Mouse (Mus musculus) telencephalon, adult 2 months (tissue): ENCODE data around the gene Olfr1428.
"Not testable (repeated sequence)": the region's sequence is repeated elsewhere in the genome, so short reads cannot be mapped to it uniquely, and the experiment has no call there.

Experiments used
- DNase-seq: peaks from one replicate; pipeline ENCODE4 v3.0.0-alpha.2; 2011; ENCODE audit warnings: low read depth, low spot score

Gene Olfr1428

GRCm38 (mm10) chr19:12115797-12116196, at the start of gene Olfr1428:
Olfr1428 (minus strand) TSS chr19:12115897.
- no peak for DNase-seq

DNA sequence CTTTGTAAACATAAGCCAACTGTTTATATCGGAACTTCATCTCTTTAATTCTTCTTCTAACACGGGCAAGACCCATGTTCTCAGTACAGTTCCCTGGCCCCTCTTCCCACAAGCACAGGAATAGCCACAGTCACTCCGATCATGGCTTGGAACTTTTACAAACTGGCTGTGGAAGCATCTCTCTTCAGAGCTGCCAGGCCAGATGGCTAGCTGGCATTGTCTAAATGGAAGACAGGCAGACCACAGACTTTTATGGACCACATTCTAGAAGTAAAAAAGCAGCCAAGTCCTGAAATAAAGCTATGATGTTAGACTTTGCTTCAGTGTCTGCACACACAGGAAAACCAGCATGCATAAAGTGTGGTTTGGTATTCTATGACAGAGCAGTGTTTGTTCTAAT, 29.8 kb upstream of the Olfr1428 start:
- peak; percentile 60 for DNase-seq

DNA sequence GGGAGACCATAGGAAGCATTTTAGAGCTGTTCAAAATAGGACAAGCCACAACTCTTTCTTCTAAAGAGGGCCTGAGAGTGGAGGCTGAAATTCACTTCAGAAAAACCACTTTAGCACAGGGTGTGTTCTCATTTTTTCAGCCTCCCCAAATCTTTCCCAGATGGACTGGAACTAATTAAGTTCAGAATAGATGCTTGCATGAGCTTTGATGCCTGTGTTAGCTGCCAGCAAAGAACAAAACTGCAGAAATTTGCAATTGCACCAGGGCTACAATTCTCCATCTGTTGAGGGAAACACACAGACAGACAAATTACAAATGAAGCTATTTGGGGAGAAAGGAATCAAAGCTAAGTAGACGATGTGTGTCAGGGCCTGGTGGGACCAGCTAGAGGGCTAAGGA, 27.7 kb upstream of the Olfr1428 start:
- peak; percentile 93 for DNase-seq

- no peak for DNase-seq
Observed at GRCm38 (mm10) chr19:12134289-12134688, 18.6 kb upstream of the Olfr1428 start.

GRCm38 (mm10) chr19:12123103-12123502, 7.4 kb upstream of the Olfr1428 start, which contains the start of gene Olfr76:
Olfr76 (minus strand) TSS chr19:12123203.
- no peak for DNase-seq

DNA sequence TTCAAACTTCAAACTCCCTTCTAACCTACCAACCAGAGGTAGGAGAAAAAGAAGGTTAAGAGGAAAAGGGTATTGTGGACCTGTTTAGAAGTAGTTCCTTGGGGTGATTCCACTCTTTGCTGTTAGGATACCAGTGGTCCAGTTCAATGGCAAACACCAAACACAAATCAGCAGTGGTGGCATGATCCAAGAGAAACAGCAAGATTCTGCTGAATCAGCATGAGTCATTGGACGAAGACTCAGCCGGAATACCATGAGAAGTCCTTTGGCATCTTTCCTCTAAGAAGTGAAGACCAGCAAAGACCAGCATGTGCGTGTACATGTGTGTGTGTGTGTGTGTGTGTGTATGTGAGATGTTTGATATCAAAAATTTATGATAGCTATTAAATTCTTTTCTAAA, 767 bp upstream of the Olfr1428 start:
- DNase-seq, result no peak

DNA sequence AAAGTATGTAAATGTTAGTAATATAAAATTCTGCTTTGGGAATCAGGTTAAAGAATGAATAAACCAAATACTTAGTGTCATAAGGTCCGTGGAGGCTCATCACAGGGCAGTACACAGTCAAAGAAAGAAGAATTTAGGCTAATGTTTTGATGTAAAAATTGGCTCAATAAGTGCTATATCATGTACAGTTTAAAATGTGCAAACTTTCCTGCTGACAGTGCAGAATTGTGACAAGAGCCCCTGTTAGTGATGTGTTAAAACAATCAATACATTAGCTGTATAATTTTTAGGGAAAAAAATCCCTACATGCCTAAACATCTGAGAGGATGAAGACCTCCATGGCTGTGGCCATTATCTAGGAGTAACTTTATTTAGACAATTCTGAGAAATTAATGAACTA, 1.9 kb downstream of the Olfr1428 start:
- no peak for DNase-seq

DNA sequence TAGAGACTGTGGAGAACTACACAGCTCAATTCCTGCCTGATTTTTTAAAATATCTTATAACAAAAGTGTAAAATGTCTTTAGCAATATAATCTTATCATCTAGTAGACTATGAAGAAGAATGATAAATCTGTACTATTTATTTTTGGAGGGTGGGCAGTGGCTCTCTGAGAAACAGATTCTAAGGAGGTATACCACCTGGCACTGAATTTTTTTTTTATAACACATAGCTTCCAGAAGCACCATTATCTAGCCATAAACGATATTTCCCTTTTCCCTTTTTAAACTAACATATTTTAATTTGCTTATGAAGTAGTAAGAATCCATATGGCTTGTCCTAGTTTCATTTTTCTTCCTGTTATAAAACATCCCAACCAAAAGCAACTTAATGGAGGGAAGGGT, 11.2 kb downstream of the Olfr1428 start:
- DNase-seq, result peak; percentile 62

- DNase-seq, result no peak
Observed at GRCm38 (mm10) chr19:12103234-12103633, 12.5 kb downstream of the Olfr1428 start, which contains the start of gene Olfr1427. Olfr1427 (minus strand) TSS chr19:12103334.

DNA sequence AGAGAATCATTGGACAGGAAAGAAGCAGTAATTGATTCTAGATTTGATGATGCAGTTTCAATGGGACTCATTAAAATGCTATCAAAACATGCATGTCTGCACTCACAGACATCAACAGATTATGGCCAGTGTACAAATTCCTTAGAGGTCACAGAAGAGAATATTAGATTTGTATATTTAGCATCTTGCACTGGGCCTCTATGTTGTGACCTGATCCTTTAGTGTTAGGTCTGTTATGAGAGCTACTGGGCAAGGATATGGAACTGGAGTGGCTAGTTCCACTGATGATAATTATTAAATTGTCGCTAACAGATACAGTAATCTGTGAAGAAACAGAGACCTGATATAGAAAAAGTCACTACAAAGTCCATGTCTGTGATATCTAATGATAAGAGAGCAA, 23.8 kb downstream of the Olfr1428 start, which contains the start of gene Olfr1426:
Gene Olfr1426, minus strand, starts transcription at position 101 of the 400 bp plus-strand sequence.
- no peak for DNase-seq

DNA sequence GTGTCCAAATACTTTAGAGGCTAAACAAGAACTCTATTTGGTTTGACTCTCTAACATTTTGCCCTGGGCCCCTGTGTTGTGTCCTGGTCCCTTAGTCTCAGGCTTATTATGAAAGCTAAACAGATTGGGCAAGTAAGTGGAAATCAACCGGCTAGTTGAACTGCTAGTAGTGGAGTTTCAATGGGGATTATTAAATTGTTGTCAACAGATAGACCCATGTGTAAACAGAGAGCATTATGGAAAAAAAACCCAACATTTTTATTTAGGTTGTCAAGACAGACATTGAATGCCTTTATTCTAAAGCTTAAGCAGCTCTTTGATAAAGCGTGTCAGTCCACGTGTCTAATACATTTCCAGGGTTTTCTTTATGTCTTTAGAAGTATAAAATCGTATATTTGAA, 38.1 kb downstream of the Olfr1428 start, which contains the start of gene Olfr1425:
Gene Olfr1425, minus strand, starts transcription at position 101 of the 400 bp plus-strand sequence.
- DNase-seq, result not testable (repeated sequence)

DNA sequence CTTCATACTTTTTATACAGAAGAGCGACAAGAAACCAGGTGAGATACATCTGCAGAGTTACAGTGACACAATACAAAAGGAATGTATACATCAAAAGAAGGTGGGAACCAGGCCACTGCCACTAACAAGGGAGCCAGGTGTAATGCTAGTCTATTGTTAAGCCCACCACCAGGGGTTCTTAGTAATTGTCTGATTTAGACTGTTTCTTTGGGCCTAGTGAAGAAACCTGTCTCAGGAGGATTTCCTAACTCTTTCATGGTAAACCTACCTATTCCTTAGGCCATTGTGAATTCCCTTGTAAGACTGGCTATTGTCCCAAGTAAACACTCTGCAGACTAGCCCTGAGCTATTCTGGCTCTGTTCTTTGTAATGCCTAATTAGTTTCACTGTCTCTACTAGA, 46.2 kb downstream of the Olfr1428 start:
- not testable (repeated sequence) for DNase-seq

DNA sequence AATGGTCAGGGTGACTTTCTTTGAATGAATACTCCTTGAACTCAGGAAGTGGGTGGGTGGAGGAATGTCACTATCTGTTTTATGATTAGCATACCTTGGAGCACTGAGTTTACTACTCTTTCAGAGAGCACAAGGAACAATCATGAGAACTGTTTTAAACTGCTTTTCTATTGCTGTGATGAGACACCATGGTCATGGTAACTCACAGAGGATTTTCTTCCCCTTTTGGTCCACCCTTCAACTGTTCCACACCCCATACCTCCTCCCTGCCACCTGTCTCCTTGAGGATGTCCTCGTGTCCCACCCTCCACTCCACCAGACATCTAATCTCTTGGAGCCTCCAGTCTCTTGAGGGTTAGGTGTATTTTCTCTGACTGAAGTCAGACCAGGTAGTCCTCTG, 47.9 kb downstream of the Olfr1428 start:
- DNase-seq, result not testable (repeated sequence)

GRCm38 (mm10) chr19:12062582-12062981, 53.1 kb downstream of the Olfr1428 start, which contains the start of gene Olfr1424:
Olfr1424 (minus strand) TSS chr19:12062682.
- not testable (repeated sequence) for DNase-seq
